Mouse (Mus musculus) lung, embryonic 15.5 days (tissue): ENCODE measurements at regions not wholly inside any gene's neighbourhood (a gene's known extent, or its start where the extent isn't known, plus 50 kb on each side); places are given as distances from the start of the nearest gene placed in this dataset.
"Not testable (repeated sequence)": the region's sequence is repeated elsewhere in the genome, so short reads cannot be mapped to it uniquely, and the experiment has no call there.

Experiments used
- ATAC-seq: fragments of 200-750 bp; cut with Nextera tagmentation; 2 replicates; pipeline ENCODE4 v1.8.0; 2017; ENCODE audit warnings: moderate number of reproducible peaks, borderline replicate concordance; ENCODE audit not compliant: low FRiP score, low TSS enrichment; ENCODE audit errors: extremely low read depth
- H3K27ac ChIP-seq: fragments of 300-500 bp; sonication (generic); 2 replicates; pipeline ENCODE4 v1.5.1; 2015; ENCODE audit warnings: moderate library complexity, mild to moderate bottlenecking, inconsistent platforms
- H3K27me3 ChIP-seq: fragments of 300-500 bp; sonication (generic); 2 replicates; pipeline ENCODE4 v1.6.1; 2015; ENCODE audit warnings: inconsistent platforms
- H3K36me3 ChIP-seq: fragments of 300-500 bp; sonication (generic); 2 replicates; pipeline ENCODE4 v1.6.1; 2015; ENCODE audit warnings: inconsistent platforms
- H3K4me1 ChIP-seq: fragments of 300-500 bp; sonication (generic); 2 replicates; pipeline ENCODE4 v1.6.1; 2015; ENCODE audit warnings: inconsistent platforms
- H3K4me2 ChIP-seq: fragments of 300-500 bp; sonication (generic); 2 replicates; pipeline ENCODE4 v1.6.1; 2015; ENCODE audit warnings: inconsistent platforms, mild to moderate bottlenecking, moderate library complexity
- H3K4me3 ChIP-seq: fragments of 300-500 bp; sonication (generic); 2 replicates; pipeline ENCODE4 v1.5.1; 2015; ENCODE audit warnings: mild to moderate bottlenecking, inconsistent platforms
- H3K9ac ChIP-seq: fragments of 300-500 bp; sonication (generic); 2 replicates; pipeline ENCODE4 v1.6.1; 2015; ENCODE audit warnings: inconsistent platforms
- H3K9me3 ChIP-seq: fragments of 300-500 bp; sonication (generic); 2 replicates; pipeline ENCODE4 v1.6.1; 2016; ENCODE audit warnings: inconsistent platforms
- WGBS: fragments of 180-500 bp; shearing (Covaris S2); methylation state at CpG from one replicate; pipeline ENCODE4 v1.1.7; 2015; 5-methylcytosine and 5-hydroxymethylcytosine counted together

- Histone ChIP-seq H3K4me2 (no peak overlapping the region), H3K9ac (no peak overlapping the region), H3K27ac (no peak overlapping the region), H3K9me3 (no peaks in the 10 kb centered on the region), H3K4me1 (no peaks in the 10 kb centered on the region), H3K27me3 (no peaks in the 10 kb centered on the region), H3K36me3 (no peaks in the 10 kb centered on the region), H3K4me3 (no peak overlapping the region)
- no peak for ATAC-seq
- 70% methylated on average over 1 of the region's 1 CpGs for WGBS
These were observed 993.3 kb downstream of the Defb40 start for GRCm38 (mm10) chr8:17984779-17985178.

GRCm38 (mm10) chr8:17948848-17949247, 1029.2 kb downstream of the Defb40 start:
- H3K4me3 ChIP-seq = no peak overlapping the region
- H3K27me3 ChIP-seq = no peaks in the 10 kb centered on the region
- no peak overlapping the region for H3K27ac ChIP-seq
- 32% methylated on average over 1 of the region's 1 CpGs for WGBS
- no peaks in the 10 kb centered on the region for H3K4me1 ChIP-seq
- no peak for ATAC-seq
- H3K36me3 ChIP-seq = no peaks in the 10 kb centered on the region
- no peak overlapping the region for H3K4me2 ChIP-seq
- H3K9me3 ChIP-seq = no peaks in the 10 kb centered on the region
- H3K9ac ChIP-seq = no peak overlapping the region

- 82% methylated on average over 22 of the region's 22 CpGs for whole genome bisulfite sequencing
These were observed 1029.8 kb downstream of the Defb40 start for GRCm38 (mm10) chr8:17948053-17948834.

GRCm38 (mm10) chr8:17934696-17935095, 1043.4 kb downstream of the Defb40 start:
- H3K4me2 ChIP-seq = no peak overlapping the region
- H3K4me3 ChIP-seq = no peak overlapping the region
- H3K27ac ChIP-seq = no peak overlapping the region
- H3K9me3 ChIP-seq = no peaks in the 10 kb centered on the region
- ATAC-seq = no peak
- no peaks in the 10 kb centered on the region for H3K4me1 ChIP-seq
- no peak overlapping the region for H3K9ac ChIP-seq
- no peaks in the 10 kb centered on the region for H3K27me3 ChIP-seq
- H3K36me3 ChIP-seq = no peaks in the 10 kb centered on the region

More at GRCm38 (mm10) chr8:17948053-17948834, 1029.8 kb downstream of the Defb40 start:
- Histone ChIP-seq H3K4me3 (no peak overlapping the region), H3K4me2 (no peak overlapping the region), H3K4me1 (no peaks in the 10 kb centered on the region), H3K9ac (no peak overlapping the region), H3K9me3 (no peaks in the 10 kb centered on the region), H3K27ac (no peak overlapping the region), H3K36me3 (no peaks in the 10 kb centered on the region), H3K27me3 (no peaks in the 10 kb centered on the region)
- no peak for ATAC-seq

GRCm38 (mm10) chr8:17909316-17909715, 1068.7 kb downstream of the Defb40 start:
- Histone ChIP-seq H3K4me1 (no peaks in the 10 kb centered on the region), H3K36me3 (no peaks in the 10 kb centered on the region), H3K9ac (no peak overlapping the region), H3K4me3 (no peak overlapping the region), H3K27me3 (no peaks in the 10 kb centered on the region), H3K4me2 (no peak overlapping the region), H3K27ac (no peak overlapping the region), H3K9me3 (no peaks in the 10 kb centered on the region)
- ATAC-seq = no peak
- WGBS = 86% methylated on average over 15 of the region's 15 CpGs

- H3K4me1 ChIP-seq, H3K9ac ChIP-seq, H3K27me3 ChIP-seq, ATAC-seq, H3K9me3 ChIP-seq, H3K4me2 ChIP-seq, H3K27ac ChIP-seq, H3K36me3 ChIP-seq, H3K4me3 ChIP-seq: not testable (repeated sequence)
- WGBS = 69% methylated on average over 5 of the region's 5 CpGs
These were observed 1089.5 kb downstream of the Defb40 start for GRCm38 (mm10) chr8:17888598-17888997.

DNA sequence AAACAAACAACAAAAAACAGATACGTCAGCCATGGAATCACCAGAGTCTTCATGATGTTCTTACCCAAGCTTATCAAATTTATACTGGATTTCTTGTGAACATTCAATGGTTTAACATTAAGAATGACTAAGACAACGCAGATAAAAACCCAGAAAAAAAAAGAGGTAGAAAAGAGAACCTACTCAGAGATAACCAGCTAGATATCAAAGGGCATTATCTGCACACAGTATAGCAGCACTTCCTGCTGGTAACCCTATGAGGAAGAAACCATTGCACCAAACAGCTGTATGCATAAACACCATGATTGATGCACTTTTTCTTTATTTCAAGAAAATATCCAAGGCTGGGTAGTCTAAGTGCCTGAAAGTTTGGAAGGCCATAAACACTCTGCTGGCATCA, 1114.7 kb downstream of the Defb40 start:
- no peak for ATAC-seq
- H3K27me3 ChIP-seq = no peaks in the 10 kb centered on the region
- WGBS = 79% methylated on average over 2 of the region's 2 CpGs

More for the DNA sequence above, 1114.7 kb downstream of the Defb40 start:
- Histone ChIP-seq H3K9ac (no peak overlapping the region), H3K4me1 (no peaks in the 10 kb centered on the region), H3K9me3 (no peaks in the 10 kb centered on the region), H3K4me2 (no peak overlapping the region), H3K36me3 (no peaks in the 10 kb centered on the region), H3K27ac (no peak overlapping the region), H3K4me3 (no peak overlapping the region)
